ENCODE assay signal across 20 mouse cellular contexts in genomic region chr3:131202311-131202710, GRCm38 (mm10).
A peak's percentile ranks its signal among the peaks of the same experiment; 100 is the strongest.
DNase-seq lines count a peak whose midpoint lies in the region; ATAC-seq and TF ChIP-seq lines count a peak whose summit lies in the region.
"Had no signal": no experiment of that assay in that cellular context is flagged by ENCODE, and none has a peak within 500 bp of the region (broad histone marks: within the 10 kb centered on the region; RNA-seq: fewer than 3 reads in every experiment).

No protein-coding gene starts in this region.

- no peaks in the 10 kb centered on the region for H3K36me3 ChIP-seq in forebrain, embryonic 11.5 days (ENCODE audit: control insufficient read depth, insufficient read depth, low read length)
- no peaks in the 10 kb centered on the region for H3K36me3 ChIP-seq in forebrain, embryonic 14.5 days (ENCODE audit: control insufficient read depth, insufficient read depth, low read length)
- H3K36me3 ChIP-seq in lung, embryonic 16.5 days (ENCODE audit: control insufficient read depth, insufficient read depth, low read length), result 0 out of 2 replicates have a peak, but pooled peaks cover 3% of the 10 kb centered on the region
- no peaks in the 10 kb centered on the region; the same call in 1 of the 2 replicates for H3K36me3 ChIP-seq in embryonic facial prominence, embryonic 11.5 days (replicated peaks; ENCODE audit: control insufficient read depth, insufficient read depth, low read depth, low read length)
- peaks cover 10% of the 10 kb centered on the region for H3K36me3 ChIP-seq in midbrain, embryonic 13.5 days
- H3K36me3 ChIP-seq in intestine, postnatal 0 days (ENCODE audit: control insufficient read depth, insufficient read depth), result no peaks in the 10 kb centered on the region
- H3K36me3 ChIP-seq: liver, embryonic 15.5 days; lung, embryonic 15.5 days had no signal

- DNase-seq in forebrain, embryonic 11.5 days (ENCODE audit: low spot score), result no peak
- DNase-seq in forebrain, embryonic 14.5 days (ENCODE audit: low spot score), result no peak
- DNase-seq in lung, postnatal 4 days, result no peak
- DNase-seq in embryonic facial prominence, embryonic 11.5 days (ENCODE audit: low spot score), result no peak
- DNase-seq: cerebellum, adult 9-10 months; gastrocnemius, postnatal 36 days; heart, adult 2 months; layer of hippocampus, postnatal 36 days; liver; thymus, postnatal 14 days had no signal

- no peaks in the 10 kb centered on the region for H3K9me3 ChIP-seq in forebrain, embryonic 11.5 days (ENCODE audit: control insufficient read depth, low read length)
- no peaks in the 10 kb centered on the region for H3K9me3 ChIP-seq in forebrain, embryonic 14.5 days (replicated peaks; ENCODE audit: control insufficient read depth, low read length)
- no peaks in the 10 kb centered on the region for H3K9me3 ChIP-seq in lung, embryonic 16.5 days (ENCODE audit: control insufficient read depth, low read length)
- H3K9me3 ChIP-seq in embryonic facial prominence, embryonic 11.5 days (replicated peaks; ENCODE audit: control insufficient read depth, low read length), result no peaks in the 10 kb centered on the region
- H3K9me3 ChIP-seq in midbrain, embryonic 13.5 days, result no peaks in the 10 kb centered on the region
- no peaks in the 10 kb centered on the region for H3K9me3 ChIP-seq in intestine, postnatal 0 days (ENCODE audit: control insufficient read depth)
- H3K9me3 ChIP-seq: embryonic facial prominence, embryonic 12.5 days; liver, embryonic 15.5 days; lung, embryonic 15.5 days had no signal

- H3K4me2 ChIP-seq in forebrain, embryonic 11.5 days (ENCODE audit: low read depth, low read length, severe bottlenecking), result no peak overlapping the region
- no peak overlapping the region for H3K4me2 ChIP-seq in forebrain, embryonic 14.5 days (ENCODE audit: low read length)
- no peak overlapping the region for H3K4me2 ChIP-seq in lung, embryonic 16.5 days (ENCODE audit: low read depth, low read length)
- no peak overlapping the region for H3K4me2 ChIP-seq in embryonic facial prominence, embryonic 11.5 days (ENCODE audit: low read depth, low read length)
- no peak overlapping the region for H3K4me2 ChIP-seq in midbrain, embryonic 13.5 days (replicated peaks)
- H3K4me2 ChIP-seq in intestine, postnatal 0 days (replicated peaks; ENCODE audit: low read depth), result no peak overlapping the region
- H3K4me2 ChIP-seq: embryonic facial prominence, embryonic 12.5 days; hindbrain, embryonic 14.5 days; liver, embryonic 15.5 days; lung, embryonic 15.5 days had no signal

- H3K27me3 ChIP-seq in forebrain, embryonic 11.5 days (ENCODE audit: control insufficient read depth, insufficient read depth, low read length), result no peaks in the 10 kb centered on the region
- H3K27me3 ChIP-seq in forebrain, embryonic 14.5 days (replicated peaks; ENCODE audit: control insufficient read depth, insufficient read depth, low read length), result no peaks in the 10 kb centered on the region
- no peaks in the 10 kb centered on the region for H3K27me3 ChIP-seq in lung, embryonic 16.5 days (ENCODE audit: control insufficient read depth, insufficient read depth, low read depth, low read length)
- H3K27me3 ChIP-seq in embryonic facial prominence, embryonic 11.5 days (ENCODE audit: control insufficient read depth, insufficient read depth, low read length), result no peaks in the 10 kb centered on the region
- H3K27me3 ChIP-seq in midbrain, embryonic 13.5 days, result no peaks in the 10 kb centered on the region
- H3K27me3 ChIP-seq in intestine, postnatal 0 days (replicated peaks; ENCODE audit: control insufficient read depth, insufficient read depth, low read length), result no peaks in the 10 kb centered on the region
- H3K27me3 ChIP-seq: embryonic facial prominence, embryonic 12.5 days; lung, embryonic 15.5 days had no signal

- no peak overlapping the region for H3K9ac ChIP-seq in forebrain, embryonic 11.5 days (ENCODE audit: low read length)
- no peak overlapping the region for H3K9ac ChIP-seq in forebrain, embryonic 14.5 days (ENCODE audit: low read length)
- no peak overlapping the region for H3K9ac ChIP-seq in lung, embryonic 16.5 days (ENCODE audit: low read length)
- H3K9ac ChIP-seq in embryonic facial prominence, embryonic 11.5 days (replicated peaks; ENCODE audit: low read length), result no peak overlapping the region
- H3K9ac ChIP-seq in midbrain, embryonic 13.5 days (replicated peaks), result no peak overlapping the region
- no peak overlapping the region for H3K9ac ChIP-seq in intestine, postnatal 0 days (ENCODE audit: low read depth, low read length)
- H3K9ac ChIP-seq: embryonic facial prominence, embryonic 12.5 days; hindbrain, embryonic 14.5 days; liver, embryonic 15.5 days; lung, embryonic 15.5 days had no signal

- H3K27ac ChIP-seq in forebrain, embryonic 11.5 days (ENCODE audit: low read depth, low read length), result no peak overlapping the region
- H3K27ac ChIP-seq in forebrain, embryonic 14.5 days (ENCODE audit: low read depth, low read length), result no peak overlapping the region
- no peak overlapping the region for H3K27ac ChIP-seq in lung, embryonic 16.5 days (ENCODE audit: low read length)
- no peak overlapping the region for H3K27ac ChIP-seq in embryonic facial prominence, embryonic 11.5 days (replicated peaks; ENCODE audit: low read depth, low read length)
- no peak overlapping the region for H3K27ac ChIP-seq in midbrain, embryonic 13.5 days
- no peak overlapping the region for H3K27ac ChIP-seq in intestine, postnatal 0 days (ENCODE audit: low read depth, low read length)
- H3K27ac ChIP-seq: embryonic facial prominence, embryonic 12.5 days; heart, adult 2 months; hindbrain, embryonic 14.5 days; kidney, postnatal 0 days; liver, embryonic 15.5 days; lung, embryonic 15.5 days; macrophage had no signal

- TF ChIP-seq CTCF in intestine, postnatal 0 days (IDR thresholded peaks at IDR 0.05; ENCODE audit: low read depth), result no peak

- 19% methylated on average over 7 of the region's 7 CpGs for WGBS in forebrain, embryonic 11.5 days
- WGBS in forebrain, embryonic 14.5 days, result 38% methylated on average over 7 of the region's 7 CpGs
- WGBS in lung, embryonic 16.5 days, result 61% methylated on average over 7 of the region's 7 CpGs
- 13% methylated on average over 7 of the region's 7 CpGs for WGBS in embryonic facial prominence, embryonic 11.5 days
- 27% methylated on average over 7 of the region's 7 CpGs for WGBS in midbrain, embryonic 13.5 days
- 63% methylated on average over 7 of the region's 7 CpGs for WGBS in intestine, postnatal 0 days

- 0 out of 2 replicates have a peak, but pooled peaks have one; percentile 18 for ATAC-seq in forebrain, embryonic 11.5 days (replicated peaks; ENCODE audit: low FRiP score)
- no peak for ATAC-seq in forebrain, embryonic 14.5 days
- ATAC-seq in lung, embryonic 16.5 days (ENCODE audit: low read depth), result peak; percentile 38; the same call in 1 of the 2 replicates
- ATAC-seq in embryonic facial prominence, embryonic 11.5 days (replicated peaks; ENCODE audit: insufficient number of reproducible peaks, low FRiP score, low TSS enrichment, low read depth), result peak; percentile 55
- ATAC-seq in midbrain, embryonic 13.5 days, result peak; percentile 70; the same call in 1 of the 2 replicates
- no peak for ATAC-seq in intestine, postnatal 0 days
- ATAC-seq: inflammation-experienced regulatory T-cells, adult 6 months had no signal

- H3K4me1 ChIP-seq in forebrain, embryonic 11.5 days (replicated peaks; ENCODE audit: control insufficient read depth, insufficient read depth, low read length), result peaks cover 3% of the 10 kb centered on the region
- H3K4me1 ChIP-seq in forebrain, embryonic 14.5 days (ENCODE audit: control insufficient read depth, insufficient read depth, low read length), result no peaks in the 10 kb centered on the region
- H3K4me1 ChIP-seq in lung, embryonic 16.5 days (replicated peaks; ENCODE audit: control insufficient read depth, insufficient read depth, low read length), result no peaks in the 10 kb centered on the region
- no peaks in the 10 kb centered on the region for H3K4me1 ChIP-seq in embryonic facial prominence, embryonic 11.5 days (ENCODE audit: control insufficient read depth, insufficient read depth, low read length)
- peaks cover 13% of the 10 kb centered on the region for H3K4me1 ChIP-seq in midbrain, embryonic 13.5 days (replicated peaks)
- no peaks in the 10 kb centered on the region for H3K4me1 ChIP-seq in intestine, postnatal 0 days (replicated peaks; ENCODE audit: control insufficient read depth, insufficient read depth, low read length)
- H3K4me1 ChIP-seq: liver, embryonic 15.5 days; lung, embryonic 15.5 days had no signal

- no peak overlapping the region for H3K4me3 ChIP-seq in forebrain, embryonic 11.5 days (ENCODE audit: low read depth, low read length)
- no peak overlapping the region for H3K4me3 ChIP-seq in forebrain, embryonic 14.5 days (ENCODE audit: low read depth, low read length)
- H3K4me3 ChIP-seq in lung, embryonic 16.5 days (ENCODE audit: low read length), result no peak overlapping the region
- no peak overlapping the region for H3K4me3 ChIP-seq in embryonic facial prominence, embryonic 11.5 days (ENCODE audit: low read depth, low read length)
- no peak overlapping the region for H3K4me3 ChIP-seq in midbrain, embryonic 13.5 days (replicated peaks)
- H3K4me3 ChIP-seq in intestine, postnatal 0 days (ENCODE audit: low read depth, low read length), result no peak overlapping the region
- H3K4me3 ChIP-seq: embryonic facial prominence, embryonic 12.5 days; heart, adult 2 months; liver, embryonic 15.5 days; lung, embryonic 15.5 days had no signal

Comparison
In these comparisons a context has a peak if more than half of its experiments do, and no peak if none do; other contexts are left out.
1. ATAC-seq: peak in forebrain, embryonic 11.5 days (single experiment), lung, embryonic 16.5 days (single experiment), embryonic facial prominence, embryonic 11.5 days (single experiment) and midbrain, embryonic 13.5 days (single experiment); none in forebrain, embryonic 14.5 days (single experiment) and intestine, postnatal 0 days (single experiment).